Comparison of ENCODE assay signal across 8 mouse cellular contexts in genomic region chr16:31932840-31933697, GRCm38 (mm10). TPM values are rescaled to one million over a fixed set of nuclear protein-coding genes. Genes with fewer than 3 reads are reported as not detected.
DNase-seq lines count a peak whose midpoint lies in the region; ATAC-seq and TF ChIP-seq lines count a peak whose summit lies in the region.

No protein-coding gene starts in this region.

- H3K4me3 ChIP-seq in lung, embryonic 15.5 days: peak overlapping the region; percentile 57
- H3K4me3 ChIP-seq in olfactory bulb, adult 2 months (ENCODE audit: insufficient read depth, low read depth, low read length): peak overlapping the region; percentile 52

- H3K4me1 ChIP-seq in lung, embryonic 15.5 days: peaks cover 26% of the 10 kb centered on the region
- H3K4me1 ChIP-seq in olfactory bulb, adult 2 months (ENCODE audit: control insufficient read depth, insufficient read depth, low read length): peaks cover 26% of the 10 kb centered on the region

- peak; percentile 77 for DNase-seq in MEL-GATA-1-ER (ENCODE audit: extremely low read depth, low read depth)
- peak; percentile 93 to 95 for DNase-seq in cerebellum, adult 18-20 months
- DNase-seq in forelimb bud, embryonic 11.5 days (ENCODE audit: low read depth, low spot score): peak; percentile 95
- DNase-seq in layer of hippocampus, adult 9-10 months (ENCODE audit: low spot score): peak; percentile 75
- peak; percentile 77 to 81 for DNase-seq in thymus, adult 18-20 months

- H3K27me3 ChIP-seq in lung, embryonic 15.5 days: peaks cover 48% of the 10 kb centered on the region

- WGBS in lung, embryonic 15.5 days: 1% methylated on average over 50 of the region's 50 CpGs
- WGBS in olfactory bulb, adult 2 months: under 1% methylated on average over 50 of the region's 50 CpGs

- 0 out of 2 replicates have a peak, but pooled peaks cover 4% of the 10 kb centered on the region for H3K9me3 ChIP-seq in lung, embryonic 15.5 days

- peak overlapping the region; percentile 42; the same call in 1 of the 2 replicates for H3K27ac ChIP-seq in lung, embryonic 15.5 days
- peak overlapping the region; percentile 86 for H3K27ac ChIP-seq in olfactory bulb, adult 2 months (ENCODE audit: insufficient read depth, low read depth, low read length)

- peak; percentile 83 to 84 for ATAC-seq in hematopoietic stem cell, adult 5-6 weeks (replicated peaks in 1 of 2; ENCODE audit: insufficient read depth in 1 of 2, low FRiP score in 2 of 2, low TSS enrichment in 1 of 2, low read depth in 1 of 2, poor library complexity in 2 of 2, severe bottlenecking in 2 of 2)
- ATAC-seq in lung, embryonic 15.5 days (ENCODE audit: borderline replicate concordance, extremely low read depth, low FRiP score, low TSS enrichment): peak; percentile 94

- no peaks in the 10 kb centered on the region for H3K36me3 ChIP-seq in lung, embryonic 15.5 days

- peak overlapping the region; percentile 45 for H3K9ac ChIP-seq in lung, embryonic 15.5 days

- peak; percentile 84 for TF ChIP-seq CTCF in olfactory bulb, adult 2 months (IDR thresholded peaks at IDR 0.05; ENCODE audit: insufficient read depth, low read depth, low read length)

- peak overlapping the region; percentile 98 for H3K4me2 ChIP-seq in lung, embryonic 15.5 days

- TF ChIP-seq POLR2A in olfactory bulb, adult 2 months (IDR thresholded peaks at IDR 0.05; ENCODE audit: insufficient read depth, low read depth, low read length): peak; percentile 89

RNA-seq across cellular contexts. Expression of gene Pigz, which starts 0.6 kb away (rescaled TPM):
- not detected in 2 replicates for total RNA-seq in hematopoietic stem cell, adult 5-6 weeks (2017)
- 0.40 and 0.71 TPM in 2 replicates for polyA plus RNA-seq in lung, embryonic 15.5 days (2015; fragmentation: Nextera tagmentation; extraction: Ambion mirVana)
- not detected in 2 replicates for polyA plus RNA-seq in olfactory bulb, adult 2 months (2012; ENCODE audit: insufficient read depth, insufficient read length, low replicate concordance, missing spikeins)

RNA-seq across cellular contexts. Expression of gene 0610012G03Rik, which starts 15.2 kb away (rescaled TPM):
- total RNA-seq in hematopoietic stem cell, adult 5-6 weeks (2017): 9.6 and 14.9 TPM in 2 replicates
- 75.7 and 77.3 TPM in 2 replicates for polyA plus RNA-seq in lung, embryonic 15.5 days (2015; fragmentation: Nextera tagmentation; extraction: Ambion mirVana)
- polyA plus RNA-seq in olfactory bulb, adult 2 months (2012; ENCODE audit: insufficient read depth, insufficient read length, low replicate concordance, missing spikeins): not detected in 2 replicates

RNA-seq across cellular contexts. Expression of gene Ncbp2, which starts 15.2 kb away (rescaled TPM):
- total RNA-seq in hematopoietic stem cell, adult 5-6 weeks (2017): 41.9 and 45.2 TPM in 2 replicates
- polyA plus RNA-seq in lung, embryonic 15.5 days (2015; fragmentation: Nextera tagmentation; extraction: Ambion mirVana): 114 TPM in 2 replicates
- not detected in 2 replicates for polyA plus RNA-seq in olfactory bulb, adult 2 months (2012; ENCODE audit: insufficient read depth, insufficient read length, low replicate concordance, missing spikeins)

RNA-seq across cellular contexts. Expression of gene Meltf, which starts 54.5 kb away (rescaled TPM):
- not detected in 2 replicates for total RNA-seq in hematopoietic stem cell, adult 5-6 weeks (2017)
- polyA plus RNA-seq in lung, embryonic 15.5 days (2015; fragmentation: Nextera tagmentation; extraction: Ambion mirVana): 0.11 TPM in 1 of 2 replicates, not detected in the other
- polyA plus RNA-seq in olfactory bulb, adult 2 months (2012; ENCODE audit: insufficient read depth, insufficient read length, low replicate concordance, missing spikeins): not detected in 2 replicates

Comparison
In these comparisons a context has a peak if more than half of its experiments do, and no peak if none do; other contexts are left out.
1. Peak in every context shown above with its lines: DNase-seq, ATAC-seq, H3K4me3 ChIP-seq and H3K27ac ChIP-seq.